Mouse (Mus musculus): ENCODE results near the gene Gm20683.

Gene Gm20683

GRCm38 (mm10) chr17:25841117-25841880 lies at the start of gene Gm20683:
Gm20683 (minus strand) TSS chr17:25841763.
- DNase-seq = no peak

GRCm38 (mm10) chr17:25888837-25889236 lies 47.3 kb upstream of the Gm20683 start:
- no peak for DNase-seq

DNA sequence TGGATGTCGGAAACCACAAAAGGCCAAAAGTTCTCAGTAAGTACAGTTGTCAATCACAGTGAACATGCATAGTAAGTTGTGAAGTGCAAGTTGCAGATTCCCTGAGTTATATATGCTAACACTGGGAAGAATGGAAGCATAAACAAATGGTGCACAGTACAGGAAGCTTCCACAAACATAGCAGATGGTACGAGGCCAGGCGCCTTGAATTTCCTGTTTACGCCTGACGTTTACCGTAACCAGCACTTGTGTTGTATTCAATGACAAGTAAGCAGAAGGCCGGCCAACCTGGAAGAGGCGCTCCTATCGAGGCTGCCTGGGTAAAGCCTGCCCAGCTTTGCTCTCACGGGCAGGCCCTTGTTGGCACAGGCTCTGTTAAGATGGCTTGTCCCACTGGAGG lies 45.9 kb upstream of the Gm20683 start:
- DNase-seq = no peak

DNA sequence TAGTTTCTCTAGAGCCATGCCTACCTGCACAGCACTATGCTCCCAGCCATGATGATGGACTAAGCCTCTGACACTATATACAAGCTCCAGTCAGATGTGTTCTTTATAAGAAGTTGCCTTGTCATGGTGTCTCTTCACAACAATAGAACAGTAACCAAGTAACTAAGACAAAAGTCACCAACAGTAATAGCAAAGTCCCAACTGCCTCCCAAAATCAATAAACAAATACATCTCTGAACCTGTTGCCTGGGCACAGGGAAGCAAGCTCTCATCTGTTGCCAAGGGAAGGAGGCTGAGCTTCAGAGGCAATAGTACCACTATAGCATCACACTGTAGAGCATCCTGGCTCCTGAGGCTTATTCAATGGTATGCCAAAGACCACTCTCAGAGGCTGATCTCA lies 45.2 kb upstream of the Gm20683 start:
- no peak for DNase-seq

DNA sequence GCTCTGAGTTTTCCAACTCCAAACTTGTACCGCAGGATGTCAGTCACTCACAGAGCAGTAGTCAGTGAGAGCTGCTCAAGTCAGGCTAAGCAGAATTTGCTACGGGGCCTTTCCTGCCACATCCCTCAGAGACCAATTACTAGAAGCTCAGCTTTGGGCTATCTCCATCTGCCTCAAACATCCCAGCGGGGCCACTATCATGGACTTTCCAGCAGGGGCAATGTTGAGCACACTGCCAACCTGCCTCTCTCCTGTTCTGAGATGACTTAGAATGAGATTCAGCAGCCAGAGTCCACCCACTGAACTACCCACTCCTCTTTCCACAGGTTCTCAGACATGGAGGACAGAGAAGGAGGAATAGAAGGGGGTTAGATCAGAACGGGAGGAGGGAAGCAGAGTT lies 44.1 kb upstream of the Gm20683 start:
- peak in 1 of 2 experiments; percentile 48 for DNase-seq

- DNase-seq = no peak
These were observed 42.3 kb upstream of the Gm20683 start for GRCm38 (mm10) chr17:25883824-25884223.

GRCm38 (mm10) chr17:25883268-25883667 lies 41.7 kb upstream of the Gm20683 start:
- DNase-seq = no peak

DNA sequence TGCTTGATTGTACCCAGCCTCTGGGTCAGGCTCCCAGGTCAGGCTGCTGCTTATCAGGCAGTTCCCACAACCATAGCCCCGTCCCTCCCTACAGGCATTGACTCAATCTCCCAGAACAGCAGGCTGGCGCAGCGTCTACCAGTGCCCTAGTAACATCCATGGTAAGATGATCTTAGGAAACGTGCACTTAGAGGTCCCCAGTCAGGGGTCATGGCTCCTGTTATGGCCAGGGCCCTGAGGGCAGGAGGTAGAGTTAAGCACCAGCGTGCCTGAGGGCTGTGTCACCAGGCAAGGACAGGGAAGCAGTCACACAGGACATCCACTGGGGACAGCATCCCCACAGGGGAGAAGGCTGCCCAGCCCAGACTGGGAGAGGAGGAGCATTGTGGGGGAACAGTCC lies 40.7 kb upstream of the Gm20683 start:
- no peak for DNase-seq

- DNase-seq = no peak
These were observed 40.1 kb upstream of the Gm20683 start for GRCm38 (mm10) chr17:25881691-25882090.

DNA sequence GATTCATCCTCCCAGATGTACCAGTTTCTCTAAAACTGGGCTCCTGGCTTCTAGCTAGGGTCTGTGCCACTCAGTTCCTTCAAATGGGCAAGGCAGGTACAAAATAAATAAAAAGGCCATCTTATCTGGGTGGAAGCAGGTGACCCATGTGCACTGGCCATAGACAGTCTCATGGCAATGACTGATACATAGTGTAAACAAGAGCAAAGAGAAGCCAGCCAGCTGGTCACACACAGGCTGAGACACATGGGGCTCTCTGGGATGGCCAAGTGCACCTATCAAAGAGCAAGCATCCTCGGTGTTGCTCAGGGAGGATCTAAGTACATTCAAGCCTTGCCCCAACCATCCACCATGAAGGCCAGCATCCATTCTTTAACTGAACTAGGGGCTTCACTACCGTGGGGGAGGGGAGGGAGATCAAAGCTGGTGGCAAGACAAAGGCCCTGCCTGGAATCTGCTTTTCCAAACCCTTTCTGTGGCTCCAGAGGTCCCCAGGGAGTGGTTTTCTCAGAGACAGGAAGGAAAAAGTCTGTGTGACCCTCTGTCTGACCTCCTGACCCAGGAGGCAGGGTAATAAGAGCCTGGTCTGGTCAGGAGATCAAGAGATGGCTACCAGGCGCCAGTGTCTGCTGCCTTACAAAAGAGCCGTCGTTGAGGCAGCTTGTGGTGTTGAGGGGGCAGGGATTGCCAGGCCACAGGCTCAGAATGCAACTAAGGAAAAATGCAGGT lies 39.5 kb upstream of the Gm20683 start:
- DNase-seq = no peak

DNA sequence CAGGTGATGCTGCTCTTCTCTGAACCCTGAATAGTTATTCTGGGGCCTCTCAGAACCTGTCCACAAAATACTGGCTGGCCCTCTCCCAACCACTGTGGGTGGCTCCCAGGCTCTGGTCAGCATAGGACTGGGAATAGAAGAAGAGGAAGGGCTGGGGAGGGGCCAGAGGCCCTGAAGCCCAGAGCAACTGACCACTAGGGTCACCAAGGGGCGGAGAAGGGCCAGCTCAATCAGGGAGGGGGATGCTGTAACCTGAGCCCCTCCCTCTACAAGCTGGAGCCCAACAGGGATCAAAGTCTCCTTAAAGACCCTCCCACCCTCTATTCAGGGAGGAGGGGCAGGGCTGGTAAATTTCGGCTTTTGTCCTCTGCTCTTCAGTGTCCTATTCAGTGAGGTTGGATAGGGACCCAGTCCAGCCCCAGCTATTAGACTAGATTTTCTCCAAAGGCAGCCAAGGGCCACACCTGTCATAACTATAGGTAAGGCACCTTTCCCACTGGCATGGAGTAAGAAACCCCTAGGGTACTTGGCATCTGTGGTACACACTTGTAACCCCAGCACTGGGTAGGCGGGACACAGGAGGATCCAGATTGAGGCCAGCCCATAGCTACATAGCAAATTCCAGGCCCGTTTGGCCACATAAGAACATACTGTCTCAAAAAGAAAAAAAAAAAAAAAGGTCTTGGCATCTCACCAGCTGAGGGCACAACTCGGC lies 38.8 kb upstream of the Gm20683 start, which contains the start of gene Wfikkn1:
TSS of gene Wfikkn1 (minus strand) at position 663 of the 715 bp plus-strand sequence.
- DNase-seq = no peak

DNA sequence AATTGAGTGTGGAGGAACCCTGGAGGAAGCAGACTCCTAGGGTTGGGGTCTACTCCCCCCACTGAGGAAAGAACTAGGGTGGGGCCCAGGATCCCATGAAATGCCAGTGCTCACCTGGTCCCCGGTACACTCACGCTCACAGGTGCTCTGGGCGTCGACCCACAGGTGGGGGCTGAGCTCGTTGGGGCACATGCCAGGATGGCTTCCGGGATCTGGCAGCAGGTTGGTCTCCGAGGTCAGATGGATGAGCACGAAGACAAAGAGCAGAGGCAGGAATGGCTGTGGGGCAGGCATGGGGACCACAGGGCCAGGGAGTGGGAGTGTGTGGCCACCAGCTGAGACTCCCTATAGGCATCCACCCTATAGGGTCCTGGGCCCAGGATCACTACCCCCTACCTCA lies 38.2 kb upstream of the Gm20683 start:
- DNase-seq = no peak

GRCm38 (mm10) chr17:25879261-25879660 lies 37.7 kb upstream of the Gm20683 start:
- peak in 1 of 2 experiments; percentile 48 for DNase-seq

- no peak for DNase-seq
These were observed 37.1 kb upstream of the Gm20683 start for GRCm38 (mm10) chr17:25878611-25879180.

DNA sequence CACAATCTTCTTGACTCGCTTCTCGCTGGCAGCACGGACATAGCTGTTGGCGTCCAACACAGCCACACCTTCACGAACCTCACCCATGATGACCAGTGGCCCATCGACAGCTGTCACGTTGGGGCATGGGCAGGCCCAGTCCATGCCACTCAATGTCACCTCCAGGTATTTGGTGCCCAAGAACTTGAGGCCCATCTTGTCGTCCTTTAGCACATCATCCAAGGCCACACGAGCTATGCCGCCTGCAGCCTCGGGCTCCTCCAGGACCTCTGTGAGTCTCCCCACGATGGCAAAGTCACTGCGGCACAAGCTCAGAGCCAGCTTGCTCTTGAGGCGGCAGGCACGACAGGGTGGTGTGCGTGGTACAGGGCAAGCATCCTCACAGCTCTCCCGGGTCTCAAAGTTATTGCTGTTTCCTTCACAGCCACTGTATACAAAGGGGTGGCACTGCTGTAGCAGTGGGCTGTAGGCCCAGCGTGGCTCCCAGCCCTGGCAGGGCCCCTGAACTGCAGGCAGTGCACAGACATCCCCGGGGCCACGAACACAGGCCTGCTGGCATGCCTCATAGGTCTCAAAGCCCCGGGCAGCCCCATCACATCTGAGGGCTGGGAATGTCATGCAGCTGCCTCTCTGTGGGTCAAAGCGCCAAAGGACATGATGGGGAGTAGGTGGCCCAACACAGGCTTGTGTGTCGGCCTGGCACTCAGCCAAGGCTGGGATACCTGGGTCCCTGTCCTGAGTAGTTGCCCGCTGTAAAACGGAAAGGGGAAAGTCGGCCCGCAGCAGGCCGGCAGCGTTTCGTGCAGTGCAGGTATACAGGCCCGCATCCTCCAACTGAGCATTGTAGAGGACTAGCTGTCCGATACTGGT lies 36.4 kb upstream of the Gm20683 start:
- DNase-seq = no peak

DNA sequence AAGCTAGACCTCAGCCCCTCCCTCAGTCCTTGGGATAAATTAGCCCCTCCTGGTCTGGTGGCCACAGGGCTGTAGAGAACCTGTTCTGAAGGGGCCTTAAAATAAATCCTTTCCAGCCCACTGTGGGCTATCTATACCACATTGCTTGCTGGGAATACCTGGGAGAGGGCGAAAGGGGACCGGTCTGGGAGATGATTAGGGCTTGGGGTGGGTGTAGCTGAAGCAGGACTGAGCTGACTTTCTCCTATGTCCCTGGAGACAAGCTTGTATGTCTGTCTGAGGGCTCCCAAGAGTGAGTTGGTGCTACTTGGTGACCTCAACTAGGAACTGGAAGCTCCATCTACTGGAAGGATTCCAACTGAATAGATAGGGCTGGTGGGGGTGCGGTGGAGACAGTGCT lies 35.5 kb upstream of the Gm20683 start:
- no peak for DNase-seq

DNA sequence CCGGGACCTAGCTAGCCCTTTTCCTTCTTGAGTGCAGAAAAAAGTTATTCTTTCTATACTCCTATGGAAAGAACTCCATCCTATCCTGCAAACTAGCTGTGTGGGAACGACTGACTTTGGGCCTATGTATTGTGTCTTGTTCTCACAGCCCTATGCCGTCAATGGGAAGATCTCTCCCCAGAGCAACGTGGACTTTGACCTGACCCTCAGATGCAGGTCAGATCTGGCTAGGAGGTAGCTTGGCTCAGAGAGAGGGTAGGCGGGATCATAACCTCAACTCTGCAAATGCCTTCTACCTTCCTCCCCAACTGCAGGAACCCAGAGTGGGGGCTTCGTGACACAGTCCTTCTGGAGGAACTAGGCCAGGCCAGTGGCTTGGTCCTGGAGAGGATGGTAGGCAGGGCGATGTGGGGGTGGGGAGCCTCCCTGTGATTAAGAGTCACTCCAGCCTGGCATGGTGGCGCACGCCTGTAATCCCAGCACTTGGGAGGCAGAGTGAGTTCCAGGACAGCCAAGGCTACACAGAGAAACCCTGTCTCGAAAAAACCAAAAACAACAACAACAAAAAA lies 34.9 kb upstream of the Gm20683 start:
- DNase-seq = no peak

DNA sequence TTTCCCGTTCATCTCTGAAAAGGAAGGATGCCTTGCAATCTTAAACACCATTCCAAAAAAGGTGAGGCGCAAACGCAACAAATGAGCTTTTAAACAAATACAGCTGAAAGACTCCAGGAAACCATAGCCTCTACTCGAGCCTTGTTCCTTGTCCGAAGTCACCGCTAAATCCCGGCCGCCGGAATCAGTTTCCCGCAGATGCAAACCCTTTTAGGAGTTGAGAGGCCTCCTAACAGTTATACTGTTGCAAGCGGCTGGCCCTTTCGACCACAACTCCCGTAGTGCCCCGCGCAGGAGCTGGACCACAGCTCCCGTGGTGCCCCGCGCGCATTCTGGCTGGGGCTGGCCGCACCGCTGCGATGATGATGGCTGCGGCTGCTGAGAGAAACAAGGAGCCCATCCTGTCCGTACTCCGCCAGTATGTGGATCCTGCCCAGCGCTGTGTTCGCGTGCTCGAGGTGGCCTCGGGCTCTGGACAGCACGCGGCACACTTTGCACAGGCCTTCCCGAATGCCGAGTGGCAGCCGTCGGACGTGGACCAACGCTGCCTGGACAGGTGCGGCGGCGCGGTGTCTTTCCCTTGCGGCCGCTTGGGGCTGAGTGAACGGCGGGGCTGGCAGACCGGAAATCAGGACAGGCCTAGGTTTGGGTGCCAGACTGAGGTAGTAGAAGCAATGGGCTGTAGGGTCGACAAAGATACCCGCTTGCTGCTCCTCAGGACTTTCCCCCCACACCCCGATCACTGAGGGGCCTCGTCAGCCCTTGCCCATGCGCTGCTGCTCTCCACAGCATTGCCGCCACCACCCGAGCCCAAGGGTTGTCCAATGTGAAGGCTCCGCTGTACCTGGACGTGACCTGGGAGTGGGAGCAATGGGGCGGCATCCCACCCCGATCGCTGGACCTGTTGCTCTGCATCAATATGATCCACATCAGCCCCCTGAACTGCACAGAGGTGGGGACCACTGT lies 33.9 kb upstream of the Gm20683 start:
- DNase-seq = peak; percentile 91 to 92

- DNase-seq = peak; percentile 91 to 98
These were observed 33.2 kb upstream of the Gm20683 start, which contains the start of gene Mettl26 for GRCm38 (mm10) chr17:25874721-25875170. Mettl26 (plus strand) TSS chr17:25875074.

DNA sequence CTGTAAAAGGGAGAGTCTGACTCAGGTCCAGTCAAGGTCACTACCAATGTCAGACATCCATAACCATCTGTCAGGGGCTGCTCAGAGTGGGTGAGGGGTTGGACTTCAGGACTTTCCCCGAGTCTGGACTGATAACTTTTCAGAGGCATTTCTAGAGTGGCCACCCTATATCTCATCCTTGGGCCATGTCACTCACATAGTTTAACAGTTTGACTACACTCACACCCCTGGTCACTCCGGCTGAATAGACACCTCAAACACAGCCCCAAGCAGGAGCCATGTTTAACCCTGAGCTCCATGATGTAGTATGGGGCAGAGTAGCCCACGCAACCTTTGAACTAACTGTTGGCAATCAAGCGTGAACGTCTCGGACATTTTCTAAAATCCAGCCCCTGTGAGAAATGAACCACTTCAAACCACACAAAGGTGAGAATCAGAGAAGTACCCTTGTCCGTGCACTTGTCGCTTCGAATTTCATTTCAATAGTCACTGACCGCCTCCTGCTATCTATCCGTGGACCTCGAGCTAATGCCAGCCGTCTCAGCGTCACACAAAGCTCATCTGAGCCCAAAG lies 32.7 kb upstream of the Gm20683 start:
- DNase-seq = no peak

Data from cerebellum, postnatal 36 days (tissue).